Mouse (Mus musculus): ENCODE data around the gene Med9.

Gene Med9

GRCm38 (mm10) chr11:60001231-60001980, 53.4 kb downstream of the Med9 start:
- DNase-seq (ENCODE audit: low spot score), result no peak

- no peak for DNase-seq (ENCODE audit: low spot score)
Observed at GRCm38 (mm10) chr11:60003811-60004210, 55.8 kb downstream of the Med9 start.

GRCm38 (mm10) chr11:60004716-60005115, 56.7 kb downstream of the Med9 start:
- DNase-seq (ENCODE audit: low spot score), result no peak

- no peak for DNase-seq (ENCODE audit: low spot score)
Observed at GRCm38 (mm10) chr11:60005866-60006265, 57.9 kb downstream of the Med9 start.

GRCm38 (mm10) chr11:60009451-60009850, 61.4 kb downstream of the Med9 start:
- no peak for DNase-seq (ENCODE audit: low spot score)

- no peak for DNase-seq (ENCODE audit: low spot score)
Observed at GRCm38 (mm10) chr11:60011516-60011915, 63.5 kb downstream of the Med9 start.
